Mouse (Mus musculus) heart, postnatal 0 days (tissue): ENCODE results near the gene Cacna2d1. TPM values are rescaled to one million over a fixed set of nuclear protein-coding genes. Genes with fewer than 3 reads are reported as not detected.

ENCODE experiments used
- ATAC-seq: fragments of 200-750 bp; cut with Nextera tagmentation; 2 replicates; pipeline ENCODE4 v1.8.0; 2017; ENCODE audit warnings: low read depth, moderate number of reproducible peaks, moderate library complexity; ENCODE audit not compliant: insufficient read depth
- DNase-seq: peaks from one replicate; pipeline ENCODE4 v3.0.0-alpha.2; 2016; ENCODE audit warnings: low spot score
- H3K27ac ChIP-seq: fragments of 300-500 bp; sonication (generic); 2 replicates; pipeline ENCODE4 v1.5.1; 2014; ENCODE audit warnings: low read depth, mild to moderate bottlenecking
- H3K27me3 ChIP-seq: fragments of 300-500 bp; sonication (generic); 2 replicates; pipeline ENCODE4 v1.6.1; 2014; ENCODE audit warnings: low read length, mixed read lengths; ENCODE audit not compliant: control insufficient read depth, insufficient read depth
- H3K36me3 ChIP-seq: fragments of 300-500 bp; sonication (generic); replicated peaks from 2 replicates; pipeline ENCODE4 v1.6.1; 2014; ENCODE audit warnings: low read length, mixed read lengths; ENCODE audit not compliant: control insufficient read depth, insufficient read depth
- H3K4me1 ChIP-seq: fragments of 300-500 bp; sonication (generic); 2 replicates; pipeline ENCODE4 v1.6.1; 2014; ENCODE audit warnings: antibody characterized with exemption; ENCODE audit not compliant: control insufficient read depth, insufficient read depth
- H3K4me2 ChIP-seq: fragments of 300-500 bp; sonication (generic); 2 replicates; pipeline ENCODE4 v1.6.1; 2014; ENCODE audit warnings: low read depth, mild to moderate bottlenecking, low read length, moderate library complexity
- H3K4me3 ChIP-seq: fragments of 300-500 bp; sonication (generic); 2 replicates; pipeline ENCODE4 v1.5.1; 2014; ENCODE audit warnings: low read depth, low read length
- H3K9ac ChIP-seq: fragments of 300-500 bp; sonication (generic); replicated peaks from 2 replicates; pipeline ENCODE4 v1.6.1; 2014; ENCODE audit warnings: low read depth, low read length, mixed read lengths
- H3K9me3 ChIP-seq: fragments of 300-500 bp; sonication (generic); replicated peaks from 2 replicates; pipeline ENCODE4 v1.6.1; 2016; ENCODE audit warnings: low read length; ENCODE audit not compliant: control insufficient read depth
- CTCF ChIP-seq: IDR thresholded peaks from 2 replicates; pipeline ENCODE4 v1.5.1; 2016; ENCODE audit warnings: antibody characterized with exemption, control low read depth, low read depth
- EP300 ChIP-seq: IDR thresholded peaks from 2 replicates; pipeline ENCODE4 v1.6.1; 2016; ENCODE audit warnings: antibody characterized with exemption, low read depth
- WGBS: fragments of 180-500 bp; shearing (Covaris S2); extraction: QIAGEN DNeasy Blood & Tissue Kit; methylation state at CpG from one replicate; pipeline ENCODE4 v1.1.7; 2014; 5-methylcytosine and 5-hydroxymethylcytosine counted together
- polyA plus RNA-seq: library from polyadenylated mRNA; unstranded; fragments of >200 nt; fragmentation: Nextera tagmentation; extraction: Ambion mirVana; gene quantifications from 2 replicates; pipeline ENCODE4 v1.2.1, GENCODE M21; 2015
- total RNA-seq: library from RNA; depleted of rRNA; stranded (reverse); fragments of >200 nt; gene quantifications from 2 replicates; pipeline ENCODE4 v1.2.3, GENCODE M21; 2014; ENCODE audit warnings: low replicate concordance

Gene Cacna2d1
- total and polyA plus RNA-seq, 2 experiments from 2014 or later = 17.7 to 37.6 TPM

DNA sequence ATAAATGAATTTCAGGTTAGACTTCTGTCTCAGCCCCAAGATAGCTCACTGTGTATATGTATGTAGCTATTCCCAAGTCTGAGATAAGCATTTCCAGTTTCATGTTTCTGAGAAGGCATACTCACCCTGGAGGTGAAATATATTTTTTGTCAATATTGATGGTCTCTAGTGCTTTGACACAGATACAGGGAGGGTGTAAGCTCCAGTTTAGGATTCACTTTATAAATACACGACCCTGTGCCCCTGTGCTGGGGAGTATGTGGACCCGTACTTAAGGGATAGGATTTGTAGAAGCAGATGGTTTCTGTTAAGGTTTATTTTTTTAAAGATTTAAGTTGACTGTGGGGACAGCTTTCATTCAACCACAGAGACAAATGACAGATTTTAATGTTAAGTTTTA is 79.2 kb downstream of the Cacna2d1 start:
- DNase-seq (no peak), ATAC-seq (no peak)
- TF ChIP-seq CTCF (no peak), EP300 (no peak)
- Histone ChIP-seq H3K4me1 (no peaks in the 10 kb centered on the region), H3K27ac (no peak overlapping the region), H3K4me2 (no peak overlapping the region), H3K27me3 (no peaks in the 10 kb centered on the region), H3K4me3 (no peak overlapping the region), H3K9me3 (no peaks in the 10 kb centered on the region), H3K9ac (no peak overlapping the region), H3K36me3 (no peaks in the 10 kb centered on the region)
- WGBS = 84% methylated on average over 2 of the region's 2 CpGs

DNA sequence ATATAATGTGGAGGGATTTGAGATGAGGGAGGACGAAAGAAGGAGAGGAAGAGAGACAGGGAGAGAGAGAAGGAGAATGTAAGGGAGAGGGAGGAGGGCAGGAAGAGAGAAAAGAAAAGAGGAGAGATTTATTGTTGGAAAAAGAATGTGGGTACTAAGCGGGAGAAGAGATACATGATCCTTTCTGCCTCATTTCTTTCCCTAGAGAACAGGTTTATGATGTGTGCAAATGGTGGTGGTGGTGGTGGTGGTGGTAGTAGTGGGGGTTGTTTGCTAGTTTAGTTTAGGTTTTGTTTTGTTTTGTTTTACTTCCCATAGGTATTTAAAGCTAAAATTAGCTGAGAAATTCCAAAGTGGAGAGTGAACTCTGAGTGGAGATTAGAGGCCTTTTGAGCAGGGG is 79.9 kb downstream of the Cacna2d1 start:
- DNase-seq (no peak), ATAC-seq (no peak)
- no peak overlapping the region for H3K4me2 ChIP-seq
- H3K4me1 ChIP-seq = no peaks in the 10 kb centered on the region
- no peak overlapping the region for H3K9ac ChIP-seq
- H3K36me3 ChIP-seq = no peaks in the 10 kb centered on the region
- no peaks in the 10 kb centered on the region for H3K27me3 ChIP-seq
- 82% methylated on average over 2 of the region's 2 CpGs for WGBS
- TF ChIP-seq CTCF = no peak
- TF ChIP-seq EP300 = no peak
- no peak overlapping the region for H3K27ac ChIP-seq
- no peak overlapping the region for H3K4me3 ChIP-seq
- no peaks in the 10 kb centered on the region for H3K9me3 ChIP-seq

DNA sequence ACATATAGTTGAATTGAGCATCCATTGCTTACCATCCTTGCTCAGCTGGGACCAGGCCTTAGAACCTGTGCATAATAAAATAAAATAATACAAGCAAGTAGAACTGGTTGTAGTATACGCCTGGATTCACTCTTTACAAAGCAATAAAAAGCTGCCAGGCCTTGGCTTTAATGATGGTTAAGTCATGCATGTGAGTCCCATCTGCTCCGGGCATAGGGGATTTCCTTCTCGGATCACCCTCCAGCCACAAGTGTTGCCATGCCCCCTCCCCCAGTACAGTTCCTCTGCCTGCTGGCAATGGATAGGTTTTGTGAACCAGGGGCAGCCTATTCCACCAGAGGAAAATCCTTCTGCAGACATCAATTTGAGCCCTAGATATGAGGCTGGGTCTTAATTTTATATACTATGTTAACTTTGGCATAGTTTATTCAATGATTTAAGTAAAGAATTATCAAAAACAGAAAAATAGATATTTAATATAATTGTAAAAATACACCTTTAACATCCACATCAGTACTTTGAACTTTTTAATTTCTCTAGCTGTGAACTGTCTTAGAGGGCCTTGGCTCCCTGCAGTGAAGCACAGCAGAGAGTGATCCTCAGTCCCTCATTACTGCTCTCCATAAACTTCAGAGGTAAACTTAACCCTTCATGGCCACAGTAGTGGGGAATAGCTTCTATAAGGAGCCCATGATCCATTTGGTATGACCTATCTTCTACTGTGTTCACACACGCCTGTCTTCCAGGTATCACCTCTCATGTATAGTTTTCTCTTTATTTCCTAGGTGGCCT is 90.3 kb downstream of the Cacna2d1 start:
- Histone ChIP-seq H3K4me2 (no peak overlapping the region), H3K9ac (no peak overlapping the region), H3K4me3 (no peak overlapping the region), H3K36me3 (no peaks in the 10 kb centered on the region), H3K9me3 (no peaks in the 10 kb centered on the region), H3K4me1 (no peaks in the 10 kb centered on the region), H3K27me3 (no peaks in the 10 kb centered on the region), H3K27ac (no peak overlapping the region)
- DNase-seq = no peak
- TF ChIP-seq EP300 (no peak), CTCF (no peak)
- ATAC-seq = no peak
- WGBS = 76% methylated on average over 4 of the region's 4 CpGs

DNA sequence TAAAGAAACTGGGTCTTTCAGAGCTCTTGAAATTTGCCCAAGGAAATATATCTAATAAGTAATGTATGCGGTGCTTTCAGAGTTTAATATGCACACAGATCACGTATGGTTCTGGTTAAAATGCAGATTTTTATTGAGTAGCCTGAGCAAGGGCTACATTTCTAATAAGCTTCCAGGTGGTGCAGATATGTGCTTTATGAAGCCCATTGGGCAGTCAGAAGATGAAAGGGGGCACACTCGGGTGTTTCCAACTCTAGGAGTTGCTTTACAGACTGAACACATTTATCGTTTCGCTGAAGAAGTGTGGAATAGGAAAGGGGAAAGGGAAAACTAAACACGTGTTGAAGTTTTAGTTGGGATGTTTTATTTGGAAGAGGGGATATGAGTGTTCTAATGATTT is 94.4 kb downstream of the Cacna2d1 start:
- H3K36me3 ChIP-seq = no peaks in the 10 kb centered on the region
- H3K4me3 ChIP-seq = no peak overlapping the region
- H3K4me2 ChIP-seq = no peak overlapping the region
- H3K4me1 ChIP-seq = no peaks in the 10 kb centered on the region
- ATAC-seq (no peak), DNase-seq (no peak)
- H3K9me3 ChIP-seq = no peaks in the 10 kb centered on the region
- no peak overlapping the region for H3K9ac ChIP-seq
- H3K27me3 ChIP-seq = no peaks in the 10 kb centered on the region
- TF ChIP-seq EP300 (no peak), CTCF (no peak)
- WGBS = 84% methylated on average over 6 of the region's 6 CpGs
- H3K27ac ChIP-seq = no peak overlapping the region

DNA sequence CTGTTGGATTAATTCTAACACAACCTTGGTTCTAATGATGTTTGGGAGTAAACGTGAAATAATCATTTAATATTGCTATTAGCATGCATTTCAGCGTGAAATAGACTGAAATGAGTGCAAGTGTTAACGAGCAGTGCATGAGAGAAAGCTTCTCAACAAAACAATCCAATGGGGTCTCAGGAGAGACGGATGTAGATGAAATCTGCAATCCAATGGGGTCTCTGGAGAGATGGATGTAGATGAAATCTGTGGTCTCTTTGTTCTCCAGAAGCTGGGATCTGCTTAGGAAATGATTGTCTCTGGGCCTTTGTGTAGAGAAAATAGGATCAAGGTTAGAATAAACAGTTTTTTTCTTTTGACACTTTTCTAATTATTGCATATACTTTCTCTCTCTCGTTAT is 95.0 kb downstream of the Cacna2d1 start:
- ATAC-seq (no peak), DNase-seq (no peak)
- no peak for TF ChIP-seq EP300
- TF ChIP-seq CTCF = no peak
- Histone ChIP-seq H3K27ac (no peak overlapping the region), H3K9me3 (no peaks in the 10 kb centered on the region), H3K4me3 (no peak overlapping the region), H3K4me1 (no peaks in the 10 kb centered on the region), H3K4me2 (no peak overlapping the region), H3K27me3 (no peaks in the 10 kb centered on the region), H3K9ac (no peak overlapping the region), H3K36me3 (no peaks in the 10 kb centered on the region)
- 83% methylated on average over 5 of the region's 5 CpGs for WGBS

DNA sequence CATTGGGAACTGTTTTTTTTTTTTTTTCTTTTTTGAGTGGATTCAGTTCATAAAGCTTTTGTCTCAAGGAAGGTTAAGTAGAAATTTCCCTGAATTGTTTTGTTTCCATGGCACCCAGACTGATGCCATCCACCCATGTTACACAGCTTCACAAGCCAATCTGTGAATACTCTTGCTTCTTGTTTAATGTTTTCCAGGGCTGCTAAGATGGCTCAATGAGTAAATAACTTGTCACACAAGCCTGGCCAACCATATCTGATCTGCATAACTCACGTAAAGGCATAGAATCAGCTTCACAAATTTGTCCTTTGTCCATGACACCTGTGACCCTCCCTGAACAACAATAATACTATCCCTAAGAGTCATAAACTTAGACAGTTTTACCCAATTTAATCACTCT is 99.1 kb downstream of the Cacna2d1 start:
- 80% methylated on average over 1 of the region's 1 CpGs for WGBS
- ATAC-seq = no peak
- H3K4me3 ChIP-seq = no peak overlapping the region
- H3K27me3 ChIP-seq = no peaks in the 10 kb centered on the region
- no peak overlapping the region for H3K9ac ChIP-seq
- no peaks in the 10 kb centered on the region for H3K9me3 ChIP-seq
- DNase-seq = no peak
- no peak for TF ChIP-seq CTCF
- TF ChIP-seq EP300 = no peak
- H3K36me3 ChIP-seq = no peaks in the 10 kb centered on the region
- H3K4me1 ChIP-seq = peaks cover 3% of the 10 kb centered on the region; the same call in 1 of the 2 replicates
- H3K4me2 ChIP-seq = no peak overlapping the region
- no peak overlapping the region for H3K27ac ChIP-seq
